Mouse (Mus musculus) C2C12 (cell line): Measurements from ENCODE around the gene Srgap1. TPM values are rescaled to one million over a fixed set of nuclear protein-coding genes. Genes with fewer than 3 reads are reported as not detected.

Source experiments
- H3K27me3 ChIP-seq: one replicate; pipeline ENCODE4 v1.6.1; 2011; ENCODE audit not compliant: control insufficient read depth, insufficient read depth, insufficient read length
- H3K36me3 ChIP-seq: one replicate; pipeline ENCODE4 v1.6.1; 2011; ENCODE audit not compliant: control insufficient read depth, insufficient read depth
- H3K4me3 ChIP-seq: one replicate; pipeline ENCODE4 v1.5.1; 2011; ENCODE audit warnings: mild to moderate bottlenecking, control low read depth; ENCODE audit not compliant: poor library complexity, insufficient read depth, severe bottlenecking
- H3K79me2 ChIP-seq: one replicate; pipeline ENCODE4 v1.6.1; 2011; ENCODE audit not compliant: control insufficient read depth, insufficient read depth
- H3K79me3 ChIP-seq: one replicate; pipeline ENCODE4 v1.6.1; 2011; ENCODE audit warnings: low read depth, control low read depth
- H3ac ChIP-seq: one replicate; pipeline ENCODE3; 2011; ENCODE audit warnings: low read depth; ENCODE audit not compliant: control insufficient read depth, insufficient read length
- CEBPB ChIP-seq: IDR thresholded peaks from one replicate; pipeline ENCODE4 v1.6.1; 2011; ENCODE audit warnings: low read depth, mild to moderate bottlenecking, control low read depth, moderate library complexity
- CTCF ChIP-seq: IDR thresholded peaks from one replicate; pipeline ENCODE4 v1.5.1; 2011; ENCODE audit not compliant: control insufficient read depth, insufficient read depth, insufficient read length
- FOSL1 ChIP-seq: IDR thresholded peaks from one replicate; pipeline ENCODE4 v1.8.0; 2011; ENCODE audit warnings: mild to moderate bottlenecking, low read length; ENCODE audit not compliant: poor library complexity, insufficient read depth, severe bottlenecking
- MAX ChIP-seq: IDR thresholded peaks from one replicate; pipeline ENCODE4 v1.6.1; 2011; ENCODE audit warnings: mild to moderate bottlenecking, control low read depth
- MYOD1 ChIP-seq: IDR thresholded peaks from one replicate; pipeline ENCODE4 v1.6.1; 2011; ENCODE audit warnings: low read depth; ENCODE audit not compliant: control insufficient read depth, insufficient read length
- MYOG ChIP-seq: IDR thresholded peaks from one replicate; pipeline ENCODE4 v1.6.1; 2011; ENCODE audit not compliant: control insufficient read depth, insufficient read length; ENCODE audit errors: extremely low read depth
- USF1 ChIP-seq: IDR thresholded peaks from one replicate; pipeline ENCODE4 v1.6.1; 2011; ENCODE audit warnings: low read depth, mild to moderate bottlenecking, control low read depth, moderate library complexity
- polyA plus RNA-seq: library from polyadenylated mRNA; unstranded; fragments of >200 nt; fragmentation: generic; extraction: Trizol; gene quantifications from one replicate; pipeline ENCODE4 v1.2.1, GENCODE M21; 2012; ENCODE audit warnings: missing spikeins

Gene Srgap1
- polyA plus RNA-seq, 1 experiment, result 0.06 TPM

DNA sequence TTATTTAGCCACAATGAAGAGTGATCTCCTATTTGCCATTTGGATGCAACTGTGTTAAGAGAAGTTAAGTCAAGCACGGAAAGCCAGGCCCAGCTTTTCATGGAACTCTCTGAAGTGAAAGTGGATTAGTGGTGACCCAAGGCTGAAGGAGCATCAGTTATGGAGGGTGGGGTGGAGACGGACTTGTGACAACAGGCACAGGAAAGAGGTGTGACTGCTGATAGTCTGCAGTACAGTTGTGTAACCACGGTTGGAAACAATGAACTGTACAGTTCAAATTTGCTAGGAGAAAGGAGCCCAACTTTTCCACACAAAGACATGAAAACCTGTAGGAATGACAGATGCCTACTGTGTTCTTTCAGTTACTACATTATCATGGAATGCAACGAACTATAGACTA is 60.1 kb downstream of the Srgap1 start:
- TF ChIP-seq CEBPB, result no peak
- no peak for TF ChIP-seq MYOD1
- no peak for TF ChIP-seq CTCF
- TF ChIP-seq USF1, result no peak
- no peak for TF ChIP-seq MYOG
- no peak for TF ChIP-seq MAX
- no peak for TF ChIP-seq FOSL1
- Histone ChIP-seq H3K79me2 (no peaks in the 10 kb centered on the region), H3K79me3 (no peaks in the 10 kb centered on the region), H3K36me3 (no peaks in the 10 kb centered on the region), H3ac (no peak overlapping the region), H3K4me3 (no peak overlapping the region), H3K27me3 (no peaks in the 10 kb centered on the region)

DNA sequence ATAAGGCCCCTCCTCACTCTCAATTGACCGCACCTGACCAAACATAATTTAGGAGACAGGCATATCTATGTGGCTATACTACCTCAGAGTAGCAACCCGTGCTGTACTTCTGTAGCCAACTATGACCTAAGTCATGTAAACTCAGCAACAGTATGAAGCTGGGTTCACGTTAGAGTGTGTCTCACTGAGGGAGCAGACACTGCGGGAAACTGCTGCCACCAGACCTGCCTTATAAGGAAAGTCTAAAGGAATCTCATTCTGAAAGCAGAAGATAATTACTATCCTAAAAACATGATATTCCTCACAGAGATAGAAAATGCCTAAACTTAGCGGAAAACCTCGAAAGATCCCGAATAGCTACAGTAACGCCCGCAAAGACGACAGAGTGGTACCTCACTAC is 62.2 kb downstream of the Srgap1 start:
- Histone ChIP-seq H3K36me3 (no peaks in the 10 kb centered on the region), H3K27me3 (no peaks in the 10 kb centered on the region), H3K4me3 (no peak overlapping the region), H3K79me3 (no peaks in the 10 kb centered on the region), H3K79me2 (no peaks in the 10 kb centered on the region), H3ac (no peak overlapping the region)
- TF ChIP-seq USF1 (no peak), CEBPB (no peak), MAX (no peak), MYOD1 (no peak), MYOG (no peak), CTCF (no peak), FOSL1 (no peak)

DNA sequence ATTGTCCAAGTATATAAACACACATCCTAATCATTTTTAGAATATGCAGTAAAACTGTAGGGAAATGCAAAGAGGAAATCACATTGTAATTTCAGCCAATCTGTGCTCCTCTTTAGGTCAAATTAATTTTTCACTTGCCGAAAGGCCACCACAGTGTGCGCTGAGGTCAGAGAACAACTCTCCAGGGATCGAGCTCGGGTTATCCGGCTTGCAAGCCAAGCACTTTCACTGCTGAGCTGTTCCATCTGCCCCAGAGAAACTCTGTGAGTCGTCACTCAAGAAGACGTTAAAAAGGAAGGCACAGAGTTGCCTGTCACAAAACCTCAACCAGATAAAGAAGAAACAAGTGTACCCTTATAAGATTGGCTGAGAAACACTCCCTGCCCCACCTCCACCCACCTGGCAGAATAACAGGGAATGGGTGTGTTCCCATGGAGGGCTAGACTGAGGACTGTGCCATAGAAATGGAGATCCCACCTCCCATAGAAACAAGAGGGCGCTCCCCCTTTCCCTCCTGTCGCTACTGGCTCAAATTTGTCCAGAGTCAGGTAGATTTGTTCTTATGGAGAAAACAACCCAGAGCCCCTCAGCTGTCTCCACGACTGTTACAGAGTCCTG is 63.0 kb downstream of the Srgap1 start:
- no peak overlapping the region for H3ac ChIP-seq
- no peaks in the 10 kb centered on the region for H3K79me2 ChIP-seq
- H3K79me3 ChIP-seq, result no peaks in the 10 kb centered on the region
- no peaks in the 10 kb centered on the region for H3K27me3 ChIP-seq
- TF ChIP-seq MYOG (no peak), MYOD1 (no peak), CEBPB (no peak), USF1 (no peak), CTCF (no peak), MAX (no peak), FOSL1 (no peak)
- H3K36me3 ChIP-seq, result no peaks in the 10 kb centered on the region
- no peak overlapping the region for H3K4me3 ChIP-seq

DNA sequence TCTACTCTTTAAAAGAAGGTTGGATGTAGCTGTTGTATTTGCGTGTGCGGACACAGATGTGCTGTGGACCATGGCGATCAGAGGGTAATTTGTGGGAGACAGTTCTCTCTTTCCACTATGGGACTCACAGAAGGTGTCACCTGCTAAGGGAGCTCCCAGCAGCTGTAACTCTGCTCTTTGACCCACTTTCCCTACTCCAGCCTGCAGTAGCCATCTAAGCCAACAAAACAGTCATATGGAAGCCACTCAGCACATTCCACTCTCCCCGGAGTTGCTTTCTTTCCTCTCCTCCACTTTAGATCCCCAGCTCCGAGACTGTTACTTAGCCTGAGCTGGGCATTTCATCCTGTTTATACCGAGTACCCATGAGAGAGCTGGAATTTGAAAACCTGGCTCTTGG is 71.8 kb downstream of the Srgap1 start:
- no peak for TF ChIP-seq CTCF
- no peaks in the 10 kb centered on the region for H3K27me3 ChIP-seq
- H3K79me2 ChIP-seq, result no peaks in the 10 kb centered on the region
- H3K79me3 ChIP-seq, result no peaks in the 10 kb centered on the region
- no peak overlapping the region for H3K4me3 ChIP-seq
- no peak overlapping the region for H3ac ChIP-seq
- H3K36me3 ChIP-seq, result no peaks in the 10 kb centered on the region

DNA sequence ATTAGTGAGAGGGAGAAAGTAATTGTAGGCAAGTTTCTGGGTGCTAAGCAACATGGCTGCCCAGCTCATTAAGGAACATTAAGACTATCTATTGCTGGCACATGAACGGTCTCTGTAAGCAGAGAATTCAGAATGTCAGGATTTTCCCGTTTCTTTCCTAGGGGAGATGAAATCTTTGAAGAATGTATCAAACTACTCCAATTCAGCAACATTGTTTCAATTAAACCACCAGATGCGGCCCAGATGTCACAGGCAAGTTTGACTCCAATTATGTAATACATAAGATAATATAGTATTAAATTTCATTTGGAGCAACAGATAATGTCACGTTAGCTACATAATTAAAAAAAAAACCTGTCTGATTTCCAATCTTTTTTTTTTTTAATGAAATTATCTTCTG is 72.5 kb downstream of the Srgap1 start:
- no peaks in the 10 kb centered on the region for H3K79me3 ChIP-seq
- H3K27me3 ChIP-seq, result no peaks in the 10 kb centered on the region
- H3K4me3 ChIP-seq, result no peak overlapping the region
- H3ac ChIP-seq, result no peak overlapping the region
- TF ChIP-seq MAX (no peak), CTCF (no peak), USF1 (no peak), FOSL1 (no peak)
- no peaks in the 10 kb centered on the region for H3K79me2 ChIP-seq
- no peaks in the 10 kb centered on the region for H3K36me3 ChIP-seq

DNA sequence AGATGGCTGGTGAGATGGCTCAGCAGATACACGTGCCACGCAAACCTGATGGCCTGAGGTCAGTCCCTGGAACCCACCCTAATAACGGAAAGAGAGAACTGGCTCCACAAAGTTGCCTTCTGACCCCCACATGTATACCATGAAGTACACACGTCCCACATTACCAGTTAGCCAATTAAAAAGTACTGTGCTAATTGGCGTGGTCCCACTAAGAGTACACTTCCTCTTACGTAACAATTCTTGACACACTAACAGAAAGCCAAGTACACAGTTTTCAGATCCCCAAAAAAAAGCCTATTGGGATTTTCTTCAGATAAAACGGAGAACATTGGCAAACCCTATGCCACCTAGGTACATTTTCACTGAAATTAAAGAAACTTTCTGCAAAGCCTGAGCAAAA is 73.8 kb downstream of the Srgap1 start:
- TF ChIP-seq FOSL1 (no peak), CEBPB (no peak), MYOD1 (no peak), MAX (no peak), MYOG (no peak), USF1 (no peak), CTCF (no peak)
- Histone ChIP-seq H3ac (no peak overlapping the region), H3K27me3 (no peaks in the 10 kb centered on the region), H3K36me3 (no peaks in the 10 kb centered on the region), H3K79me3 (no peaks in the 10 kb centered on the region), H3K4me3 (no peak overlapping the region), H3K79me2 (no peaks in the 10 kb centered on the region)
